Mouse (Mus musculus): ENCODE data around the gene Ubash3a. TPM values are rescaled to one million over a fixed set of nuclear protein-coding genes. Genes with fewer than 3 reads are reported as not detected.
"Not testable (repeated sequence)": the region's sequence is repeated elsewhere in the genome, so short reads cannot be mapped to it uniquely, and the experiment has no call there.

Ubash3a gene
- polyA plus RNA-seq, 1 experiment from 2014 or later, result 0.49 TPM

- no peaks in the 10 kb centered on the region for H3K27me3 ChIP-seq (ENCODE audit: control insufficient read depth, insufficient read depth, low read length)
- H3K27ac ChIP-seq (ENCODE audit: low read length), result no peak overlapping the region
- H3K4me2 ChIP-seq (replicated peaks; ENCODE audit: low read depth, low read length), result no peak overlapping the region
- no peak overlapping the region for H3K4me3 ChIP-seq (ENCODE audit: low read depth, low read length)
- WGBS, result 67% methylated on average over 4 of the region's 4 CpGs
- no peaks in the 10 kb centered on the region for H3K4me1 ChIP-seq (ENCODE audit: control insufficient read depth, insufficient read depth, low read length)
- no peaks in the 10 kb centered on the region for H3K9me3 ChIP-seq (ENCODE audit: control insufficient read depth, low read depth, low read length)
- no peak for ATAC-seq (ENCODE audit: insufficient number of reproducible peaks, insufficient read depth, low FRiP score, low read depth)
- no peaks in the 10 kb centered on the region for H3K36me3 ChIP-seq (ENCODE audit: control insufficient read depth, insufficient read depth, low read length)
- no peak overlapping the region for H3K9ac ChIP-seq (replicated peaks; ENCODE audit: low read depth, low read length)
Observed at GRCm38 (mm10) chr17:31267138-31267537, 59.5 kb downstream of the Ubash3a start.

GRCm38 (mm10) chr17:31267603-31268002 is 59.9 kb downstream of the Ubash3a start:
- no peaks in the 10 kb centered on the region for H3K4me1 ChIP-seq (ENCODE audit: control insufficient read depth, insufficient read depth, low read length)
- no peak for ATAC-seq (ENCODE audit: insufficient number of reproducible peaks, insufficient read depth, low FRiP score, low read depth)
- no peak overlapping the region for H3K4me2 ChIP-seq (replicated peaks; ENCODE audit: low read depth, low read length)
- no peak overlapping the region for H3K27ac ChIP-seq (ENCODE audit: low read length)
- no peak overlapping the region for H3K4me3 ChIP-seq (ENCODE audit: low read depth, low read length)
- WGBS, result 76% methylated on average over 6 of the region's 6 CpGs
- no peaks in the 10 kb centered on the region for H3K9me3 ChIP-seq (ENCODE audit: control insufficient read depth, low read depth, low read length)
- H3K27me3 ChIP-seq (ENCODE audit: control insufficient read depth, insufficient read depth, low read length), result no peaks in the 10 kb centered on the region
- no peaks in the 10 kb centered on the region for H3K36me3 ChIP-seq (ENCODE audit: control insufficient read depth, insufficient read depth, low read length)
- no peak overlapping the region for H3K9ac ChIP-seq (replicated peaks; ENCODE audit: low read depth, low read length)

GRCm38 (mm10) chr17:31268016-31268415 is 60.3 kb downstream of the Ubash3a start:
- Histone ChIP-seq H3K9ac (replicated peaks; ENCODE audit: low read depth, low read length) (no peak overlapping the region), H3K36me3 (ENCODE audit: control insufficient read depth, insufficient read depth, low read length) (no peaks in the 10 kb centered on the region), H3K27me3 (ENCODE audit: control insufficient read depth, insufficient read depth, low read length) (no peaks in the 10 kb centered on the region), H3K4me3 (ENCODE audit: low read depth, low read length) (no peak overlapping the region), H3K9me3 (ENCODE audit: control insufficient read depth, low read depth, low read length) (no peaks in the 10 kb centered on the region), H3K27ac (ENCODE audit: low read length) (no peak overlapping the region), H3K4me1 (ENCODE audit: control insufficient read depth, insufficient read depth, low read length) (no peaks in the 10 kb centered on the region), H3K4me2 (replicated peaks; ENCODE audit: low read depth, low read length) (no peak overlapping the region)
- 80% methylated on average over 1 of the region's 1 CpGs for WGBS
- no peak for ATAC-seq (ENCODE audit: insufficient number of reproducible peaks, insufficient read depth, low FRiP score, low read depth)

- 90% methylated on average over 2 of the region's 2 CpGs for WGBS
- no peaks in the 10 kb centered on the region for H3K36me3 ChIP-seq (ENCODE audit: control insufficient read depth, insufficient read depth, low read length)
- no peak overlapping the region for H3K4me3 ChIP-seq (ENCODE audit: low read depth, low read length)
- H3K9ac ChIP-seq (replicated peaks; ENCODE audit: low read depth, low read length), result no peak overlapping the region
- H3K4me2 ChIP-seq (replicated peaks; ENCODE audit: low read depth, low read length), result no peak overlapping the region
- H3K4me1 ChIP-seq (ENCODE audit: control insufficient read depth, insufficient read depth, low read length), result no peaks in the 10 kb centered on the region
- H3K27ac ChIP-seq (ENCODE audit: low read length), result no peak overlapping the region
- no peaks in the 10 kb centered on the region for H3K9me3 ChIP-seq (ENCODE audit: control insufficient read depth, low read depth, low read length)
- no peak for ATAC-seq (ENCODE audit: insufficient number of reproducible peaks, insufficient read depth, low FRiP score, low read depth)
- H3K27me3 ChIP-seq (ENCODE audit: control insufficient read depth, insufficient read depth, low read length), result no peaks in the 10 kb centered on the region
Observed at GRCm38 (mm10) chr17:31269761-31270160, 62.1 kb downstream of the Ubash3a start.

- H3K27ac ChIP-seq (ENCODE audit: low read length), result no peak overlapping the region
- H3K9ac ChIP-seq (replicated peaks; ENCODE audit: low read depth, low read length), result no peak overlapping the region
- no peak overlapping the region for H3K4me2 ChIP-seq (replicated peaks; ENCODE audit: low read depth, low read length)
- no peaks in the 10 kb centered on the region for H3K36me3 ChIP-seq (ENCODE audit: control insufficient read depth, insufficient read depth, low read length)
- H3K4me3 ChIP-seq (ENCODE audit: low read depth, low read length), result no peak overlapping the region
- 73% methylated on average over 4 of the region's 4 CpGs for WGBS
- no peaks in the 10 kb centered on the region for H3K4me1 ChIP-seq (ENCODE audit: control insufficient read depth, insufficient read depth, low read length)
- H3K9me3 ChIP-seq (ENCODE audit: control insufficient read depth, low read depth, low read length), result no peaks in the 10 kb centered on the region
- no peak for ATAC-seq (ENCODE audit: insufficient number of reproducible peaks, insufficient read depth, low FRiP score, low read depth)
- no peaks in the 10 kb centered on the region for H3K27me3 ChIP-seq (ENCODE audit: control insufficient read depth, insufficient read depth, low read length)
Observed at GRCm38 (mm10) chr17:31270246-31270645, 62.6 kb downstream of the Ubash3a start.

- H3K27me3 ChIP-seq (ENCODE audit: control insufficient read depth, insufficient read depth, low read length); H3K4me1 ChIP-seq (ENCODE audit: control insufficient read depth, insufficient read depth, low read length); H3K9me3 ChIP-seq (ENCODE audit: control insufficient read depth, low read depth, low read length); H3K27ac ChIP-seq (ENCODE audit: low read length); ATAC-seq (ENCODE audit: insufficient number of reproducible peaks, insufficient read depth, low FRiP score, low read depth); H3K36me3 ChIP-seq (ENCODE audit: control insufficient read depth, insufficient read depth, low read length); H3K4me3 ChIP-seq (ENCODE audit: low read depth, low read length); H3K4me2 ChIP-seq (replicated peaks; ENCODE audit: low read depth, low read length); H3K9ac ChIP-seq (replicated peaks; ENCODE audit: low read depth, low read length): not testable (repeated sequence)
- 78% methylated on average over 8 of the region's 8 CpGs for WGBS
Observed at GRCm38 (mm10) chr17:31270736-31271135, 63.1 kb downstream of the Ubash3a start.

- Histone ChIP-seq H3K27ac (ENCODE audit: low read length) (no peak overlapping the region), H3K27me3 (ENCODE audit: control insufficient read depth, insufficient read depth, low read length) (no peaks in the 10 kb centered on the region), H3K4me3 (ENCODE audit: low read depth, low read length) (no peak overlapping the region), H3K9me3 (ENCODE audit: control insufficient read depth, low read depth, low read length) (no peaks in the 10 kb centered on the region), H3K4me1 (ENCODE audit: control insufficient read depth, insufficient read depth, low read length) (no peaks in the 10 kb centered on the region), H3K9ac (replicated peaks; ENCODE audit: low read depth, low read length) (no peak overlapping the region), H3K36me3 (ENCODE audit: control insufficient read depth, insufficient read depth, low read length) (no peaks in the 10 kb centered on the region), H3K4me2 (replicated peaks; ENCODE audit: low read depth, low read length) (no peak overlapping the region)
- 35% methylated on average over 7 of the region's 7 CpGs for WGBS
- ATAC-seq (ENCODE audit: insufficient number of reproducible peaks, insufficient read depth, low FRiP score, low read depth), result no peak
Observed at GRCm38 (mm10) chr17:31271136-31271851, 63.6 kb downstream of the Ubash3a start.

- no peak overlapping the region for H3K4me3 ChIP-seq (ENCODE audit: low read depth, low read length)
- H3K4me2 ChIP-seq (replicated peaks; ENCODE audit: low read depth, low read length), result no peak overlapping the region
- H3K9ac ChIP-seq (replicated peaks; ENCODE audit: low read depth, low read length), result no peak overlapping the region
- no peaks in the 10 kb centered on the region for H3K27me3 ChIP-seq (ENCODE audit: control insufficient read depth, insufficient read depth, low read length)
- H3K9me3 ChIP-seq (ENCODE audit: control insufficient read depth, low read depth, low read length), result no peaks in the 10 kb centered on the region
- no peak overlapping the region for H3K27ac ChIP-seq (ENCODE audit: low read length)
- no peak for ATAC-seq (ENCODE audit: insufficient number of reproducible peaks, insufficient read depth, low FRiP score, low read depth)
- H3K4me1 ChIP-seq (ENCODE audit: control insufficient read depth, insufficient read depth, low read length), result no peaks in the 10 kb centered on the region
- no peaks in the 10 kb centered on the region for H3K36me3 ChIP-seq (ENCODE audit: control insufficient read depth, insufficient read depth, low read length)
- 85% methylated on average over 9 of the region's 9 CpGs for WGBS
Observed at GRCm38 (mm10) chr17:31272416-31273165, 64.9 kb downstream of the Ubash3a start.

Data from stomach, embryonic 14.5 days (tissue).